Mouse (Mus musculus) ES-Bruce4 (cell line): ENCODE measurements at regions not wholly inside any gene's neighbourhood (a gene's known extent, or its start where the extent isn't known, plus 50 kb on each side); places are given as distances from the start of the nearest gene placed in this dataset.

Experiments
- CTCF ChIP-seq: IDR thresholded peaks from one replicate; pipeline ENCODE4 v1.8.1; 2011; ENCODE audit warnings: low read depth, low read length
- POLR2A ChIP-seq: IDR thresholded peaks from one replicate; pipeline ENCODE4 v1.8.1; 2011; ENCODE audit warnings: low read length; ENCODE audit not compliant: insufficient read depth

GRCm38 (mm10) chr5:133935451-133935850, 164.1 kb upstream of the Castor2 start:
- TF ChIP-seq POLR2A (no peak), CTCF (no peak)
